Mouse (Mus musculus): ENCODE results near the gene Ftl1.

Ftl1 gene

DNA sequence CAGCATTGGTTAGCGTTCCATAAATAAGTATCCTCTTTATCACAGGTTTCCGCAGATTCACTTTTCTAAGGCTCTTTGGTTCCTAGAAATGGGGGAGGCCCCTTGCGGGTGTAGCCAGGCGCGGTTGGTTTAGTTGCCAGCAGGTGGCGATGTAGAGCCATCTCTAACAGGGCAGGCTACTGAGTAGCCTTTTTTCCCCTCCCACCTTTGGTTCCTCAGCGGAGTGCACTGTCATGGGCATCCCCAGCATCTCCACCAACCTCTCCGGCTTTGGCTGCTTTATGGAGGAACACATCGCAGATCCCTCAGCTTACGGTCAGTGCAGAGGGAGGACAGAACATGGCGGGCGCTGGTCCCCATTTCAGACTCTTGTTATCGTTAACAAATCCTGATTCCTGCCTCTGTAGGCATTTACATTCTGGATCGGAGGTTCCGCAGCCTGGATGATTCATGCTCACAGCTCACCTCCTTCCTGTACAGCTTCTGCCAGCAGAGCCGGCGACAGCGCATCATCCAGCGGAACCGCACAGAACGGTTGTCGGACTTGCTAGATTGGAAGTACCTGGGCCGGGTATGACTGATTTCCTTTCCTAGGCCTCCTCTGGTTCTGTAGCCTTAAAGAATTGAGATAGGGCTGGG lies 8.2 kb downstream of the Ftl1 start:
- peak; percentile 74 to 76 for DNase-seq (ENCODE audit: low spot score in 2 of 2)

DNA sequence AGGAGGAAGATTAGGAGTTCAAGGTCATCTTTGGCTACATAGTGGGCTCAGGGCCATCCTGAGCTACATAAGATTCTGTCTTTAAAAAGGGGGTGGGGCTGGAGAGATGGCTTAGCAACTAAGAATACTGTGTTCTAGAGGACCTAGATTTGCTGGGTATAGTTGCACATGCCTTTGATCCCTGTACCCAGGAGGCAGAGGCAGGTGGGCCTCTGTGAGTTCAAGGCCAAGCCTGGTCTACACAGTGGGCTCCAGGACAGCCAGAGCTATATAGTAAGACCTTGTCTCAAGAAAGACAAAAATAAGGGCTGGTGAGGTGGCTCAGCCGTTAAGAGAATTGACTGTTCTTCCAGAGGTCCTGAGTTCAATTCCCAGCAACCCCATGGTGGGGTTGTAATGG lies 9.7 kb downstream of the Ftl1 start:
- DNase-seq (ENCODE audit: low spot score in 2 of 2): no peak

DNA sequence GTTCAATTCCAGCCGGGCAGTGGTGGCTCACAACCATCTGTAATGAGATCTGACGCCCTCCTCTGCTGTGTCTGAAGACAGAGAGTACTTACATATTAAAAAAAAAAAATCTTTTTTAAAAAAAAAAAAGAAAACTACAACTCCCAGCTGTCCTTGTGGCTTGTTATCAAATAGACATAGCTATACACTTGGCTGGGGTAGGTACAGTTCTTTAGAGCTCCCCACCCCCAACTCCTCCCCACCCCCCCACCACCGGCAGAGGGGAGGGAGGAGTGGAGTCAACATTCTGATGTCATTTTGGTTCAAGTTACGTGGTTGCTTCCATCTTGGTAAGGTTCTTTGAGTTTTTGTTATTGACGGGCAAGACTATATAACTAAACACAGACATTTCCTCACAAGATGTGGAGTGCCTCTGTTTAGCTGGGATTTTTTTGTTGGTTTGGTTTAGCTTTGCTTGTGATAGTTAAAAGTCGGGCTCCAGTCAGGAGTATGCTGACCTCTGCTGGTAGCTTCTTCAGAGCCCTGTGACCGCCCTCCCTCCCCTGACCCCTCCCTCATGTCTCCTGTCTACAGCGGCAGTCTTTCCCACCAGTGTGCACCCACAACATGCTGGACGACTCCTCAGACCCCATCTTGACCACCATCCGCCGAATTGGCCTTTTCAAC lies 12.2 kb downstream of the Ftl1 start:
- no peak for DNase-seq (ENCODE audit: low spot score in 2 of 2)

DNA sequence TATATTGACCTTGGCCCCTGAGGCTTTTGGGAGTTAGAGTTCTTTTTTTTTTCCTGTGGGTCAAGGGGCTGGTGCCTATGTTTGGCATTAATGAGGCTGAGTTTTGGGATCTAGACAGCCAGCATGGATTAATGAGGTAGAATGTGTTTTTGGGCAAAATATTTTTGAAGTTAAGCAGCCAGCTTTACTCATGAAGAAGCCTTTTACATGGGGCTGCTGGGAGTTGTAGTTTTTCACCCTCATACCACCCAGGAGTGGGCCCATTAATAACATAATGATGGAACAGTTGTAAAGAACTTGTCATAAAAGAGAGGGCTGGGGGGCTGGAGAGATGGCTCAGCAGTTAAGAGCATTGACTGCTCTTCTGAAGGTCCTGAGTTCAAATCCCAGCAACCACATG lies 13.1 kb downstream of the Ftl1 start:
- no peak for DNase-seq (ENCODE audit: low spot score in 2 of 2)

DNA sequence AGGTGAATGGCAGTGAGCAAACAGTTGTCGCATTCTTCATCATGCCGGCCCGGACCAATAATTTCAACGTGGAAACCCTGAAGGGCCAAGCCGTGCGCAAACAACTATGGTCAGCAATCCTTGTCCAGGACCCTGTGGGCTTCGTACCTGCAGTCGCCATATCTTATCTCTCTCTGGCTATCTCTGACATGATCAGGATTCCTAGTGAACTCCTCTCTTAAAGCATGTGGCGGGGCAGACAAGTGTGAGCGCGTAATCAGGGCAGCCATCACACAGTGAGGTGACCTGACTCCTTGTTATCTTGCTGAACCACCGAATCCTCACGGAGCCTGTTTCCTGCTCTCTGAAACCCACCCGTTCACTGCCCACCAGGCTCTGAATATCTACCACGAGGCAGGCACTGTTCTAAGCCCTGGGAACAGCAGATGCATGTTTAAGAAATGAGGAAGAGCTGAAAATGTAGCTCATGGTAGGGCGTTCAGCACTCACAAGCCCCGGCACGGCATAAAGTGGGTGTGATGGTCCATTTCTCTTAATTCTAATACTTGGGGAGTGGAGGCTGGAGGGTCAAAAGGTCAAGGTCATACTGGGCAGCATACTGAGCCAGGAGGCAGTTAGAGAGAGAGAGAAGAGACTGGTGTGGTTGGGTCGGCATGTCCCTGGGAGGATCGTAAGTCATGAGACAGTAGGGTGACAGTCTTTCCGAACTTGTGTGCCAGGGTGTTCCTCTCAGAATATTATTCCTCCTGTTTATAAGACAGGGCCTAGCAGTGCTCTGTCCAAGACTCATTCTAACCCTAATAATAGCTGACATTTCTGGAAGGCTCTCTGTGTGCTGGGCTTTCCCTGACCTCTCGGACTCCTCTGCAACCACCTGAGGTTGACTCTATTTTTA lies 15.9 kb downstream of the Ftl1 start:
- DNase-seq (ENCODE audit: low spot score in 2 of 2): no peak

DNA sequence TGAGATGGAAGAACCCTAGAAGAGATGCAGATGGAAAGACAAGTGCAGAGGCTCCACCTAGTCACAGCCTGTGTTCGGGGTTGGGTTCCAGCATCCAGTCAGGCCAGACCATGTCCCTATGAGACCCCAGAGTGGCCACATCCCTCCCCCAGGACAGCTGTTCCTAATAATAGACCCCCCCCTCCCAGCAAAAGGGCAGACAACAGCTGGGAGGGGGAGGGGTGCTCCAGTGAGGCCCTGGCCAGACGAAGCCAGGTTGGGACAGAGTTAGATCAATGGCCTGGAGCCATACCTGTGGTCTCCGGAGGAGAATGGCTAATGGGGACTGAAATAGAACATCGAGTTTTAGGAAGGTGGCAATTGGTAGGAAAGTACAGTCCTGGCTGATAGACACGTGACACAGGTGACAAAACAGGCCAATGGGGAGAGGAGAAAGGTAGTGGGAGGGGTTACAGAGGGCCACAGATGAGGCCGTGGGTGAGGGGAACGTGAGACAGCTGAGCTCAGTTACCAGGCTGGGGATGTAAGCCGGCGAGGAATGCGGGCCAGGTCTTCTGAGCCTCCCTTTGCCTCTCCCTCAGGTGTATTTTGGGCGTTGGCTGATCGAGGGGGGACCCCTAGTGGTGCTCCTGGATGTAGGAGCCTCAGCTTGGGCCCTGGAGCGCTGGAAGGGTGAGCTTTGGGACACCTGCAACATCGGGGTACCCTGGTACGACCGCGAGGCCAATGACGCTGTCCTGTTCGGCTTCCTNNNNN lies 22.0 kb downstream of the Ftl1 start, which contains the start of gene Ruvbl2:
TSS of gene Ruvbl2 (minus strand) at position 576 of the 756 bp plus-strand sequence.
- no peak for DNase-seq (ENCODE audit: low spot score in 2 of 2)

DNA sequence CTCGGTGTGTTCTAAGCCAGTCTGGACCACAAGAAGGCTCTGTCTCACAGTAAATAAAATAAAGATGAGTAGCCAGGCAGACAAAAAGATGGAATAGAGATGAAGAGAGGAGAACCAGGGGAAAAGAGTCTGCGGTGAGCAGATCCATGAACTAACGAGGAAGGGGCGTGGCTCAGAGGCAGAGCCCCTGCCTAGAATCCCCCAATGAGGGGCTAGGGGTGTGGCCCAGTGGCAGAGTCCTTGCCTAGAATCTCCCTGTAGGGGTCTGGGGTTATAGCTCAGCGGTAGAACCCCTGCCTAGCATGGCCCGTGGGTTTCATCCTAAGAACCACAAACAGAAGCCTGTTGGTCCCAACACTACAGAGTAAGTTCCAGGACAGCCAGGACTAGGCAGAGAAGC lies 22.6 kb downstream of the Ftl1 start:
- no peak for DNase-seq (ENCODE audit: low spot score in 2 of 2)

DNA sequence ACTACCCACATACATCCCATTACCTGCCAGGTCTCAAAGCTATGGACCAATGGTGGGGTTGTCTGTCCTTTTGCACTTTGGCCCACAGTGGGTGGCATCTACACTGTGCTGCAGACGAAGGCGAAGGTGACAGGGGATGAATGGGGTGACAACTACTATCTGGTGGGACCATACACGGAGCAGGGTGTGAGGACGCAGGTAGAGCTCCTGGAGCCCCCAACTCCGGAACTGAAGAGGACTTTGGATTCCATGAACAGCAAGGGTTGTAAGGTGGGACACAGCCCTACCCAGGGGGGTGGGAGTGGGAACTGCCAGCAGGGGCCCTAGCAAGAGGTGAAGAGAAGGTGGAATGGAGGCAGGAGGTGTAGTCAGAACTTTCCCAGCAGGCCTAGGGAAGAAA lies 23.2 kb downstream of the Ftl1 start:
- DNase-seq (ENCODE audit: low spot score in 2 of 2): no peak

DNA sequence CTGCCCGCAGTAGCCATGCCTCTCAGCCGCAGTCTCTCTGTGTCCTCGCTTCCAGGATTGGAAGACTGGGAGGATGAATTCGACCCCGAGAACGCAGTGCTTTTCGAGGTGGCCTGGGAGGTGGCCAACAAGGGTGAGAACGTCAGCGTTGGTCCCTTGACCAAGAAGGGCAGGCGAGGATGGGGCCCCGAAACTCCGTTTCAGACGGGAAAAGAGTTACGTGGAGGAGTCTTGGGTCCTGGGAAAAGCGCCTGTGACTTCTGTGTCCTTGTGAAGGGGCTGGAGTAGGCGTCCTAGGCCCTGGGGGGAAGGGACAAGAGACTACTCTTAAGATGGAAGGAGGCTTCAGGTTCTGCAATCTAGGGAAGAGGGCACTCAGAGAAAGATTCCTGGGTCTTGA lies 24.6 kb downstream of the Ftl1 start:
- DNase-seq (ENCODE audit: low spot score in 2 of 2): no peak

DNA sequence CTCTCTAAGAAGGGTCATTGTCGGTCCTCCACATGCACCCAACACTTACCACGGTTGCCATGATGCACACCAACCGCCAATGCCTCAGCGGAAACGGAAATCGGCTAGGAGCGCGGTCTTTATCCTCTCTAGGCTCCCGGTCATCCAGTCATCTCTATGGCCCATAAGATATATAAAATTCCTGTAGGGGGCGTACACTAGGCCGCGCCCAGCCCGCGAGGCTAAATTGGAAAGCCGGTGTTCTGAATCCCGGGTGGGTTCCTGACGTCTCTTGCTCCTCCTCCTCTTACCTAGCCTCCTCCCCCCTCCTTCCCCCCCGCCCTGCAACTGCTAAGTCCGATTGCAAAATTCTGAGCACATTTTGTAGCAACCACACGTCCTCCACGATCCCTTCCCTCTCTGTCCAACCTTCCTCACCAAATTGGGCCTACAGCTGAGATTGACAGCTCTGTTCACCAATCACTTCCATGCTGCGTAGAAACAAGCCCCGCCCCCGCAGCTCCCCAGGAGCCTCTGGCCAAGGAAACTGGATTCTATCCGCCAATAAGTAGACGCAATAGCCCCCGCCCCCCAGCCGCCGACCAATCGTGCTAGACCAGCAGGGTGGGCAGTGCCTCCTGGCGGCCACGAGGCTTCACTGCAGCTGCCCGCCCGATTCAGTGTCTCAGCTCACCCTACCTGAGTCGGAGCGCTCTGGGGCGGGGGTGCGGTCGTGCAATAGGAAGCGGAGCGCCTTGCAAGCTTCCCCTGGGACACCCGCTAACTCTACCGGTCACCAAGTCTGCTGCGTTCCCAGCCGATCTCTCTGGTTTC lies 25.3 kb downstream of the Ftl1 start, which contains the start of gene Gys1:
TSS of gene Gys1 (plus strand) at position 642 of the 813 bp plus-strand sequence.
- peak; percentile 99 to 100 for DNase-seq (ENCODE audit: low spot score in 2 of 2)

DNA sequence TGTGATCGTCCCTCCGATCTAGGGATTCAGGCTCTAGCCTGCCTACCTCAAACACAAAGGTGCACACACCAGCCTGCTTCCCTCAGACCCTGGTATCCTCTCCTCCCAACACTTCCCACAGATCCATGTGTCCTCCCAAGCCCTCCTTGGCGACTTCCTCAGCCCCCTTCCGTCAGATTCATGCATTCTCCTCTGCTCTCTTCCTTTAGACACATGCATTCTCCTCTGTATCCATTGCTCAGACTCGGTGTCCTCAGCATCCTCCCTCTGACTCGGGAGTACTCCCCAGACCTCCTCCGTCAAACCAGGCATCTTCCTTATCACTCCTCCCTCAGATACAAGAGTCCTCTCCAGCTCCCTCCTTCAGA lies 25.9 kb downstream of the Ftl1 start:
- no peak for DNase-seq (ENCODE audit: low spot score in 2 of 2)

DNA sequence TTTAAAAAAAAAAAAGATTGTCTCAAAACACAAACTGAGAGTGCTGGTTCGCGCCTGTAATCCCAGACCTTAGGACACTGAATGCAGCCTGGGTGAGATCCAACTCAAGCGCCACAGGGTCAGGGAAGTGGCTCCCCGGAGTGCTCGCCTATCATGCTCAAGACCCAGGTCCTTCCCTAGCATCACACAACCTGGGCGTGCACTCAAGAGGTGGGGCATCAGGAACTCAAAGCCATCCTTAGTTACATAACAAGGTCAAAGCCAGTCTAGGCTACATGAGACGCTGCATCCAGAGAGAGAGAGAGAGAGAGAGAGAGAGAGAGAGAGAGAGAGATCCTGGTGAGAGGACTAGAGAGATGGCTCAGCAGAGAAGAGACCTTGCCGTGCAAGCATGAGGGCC lies 33.1 kb downstream of the Ftl1 start:
- no peak for DNase-seq (ENCODE audit: low spot score in 2 of 2)

DNA sequence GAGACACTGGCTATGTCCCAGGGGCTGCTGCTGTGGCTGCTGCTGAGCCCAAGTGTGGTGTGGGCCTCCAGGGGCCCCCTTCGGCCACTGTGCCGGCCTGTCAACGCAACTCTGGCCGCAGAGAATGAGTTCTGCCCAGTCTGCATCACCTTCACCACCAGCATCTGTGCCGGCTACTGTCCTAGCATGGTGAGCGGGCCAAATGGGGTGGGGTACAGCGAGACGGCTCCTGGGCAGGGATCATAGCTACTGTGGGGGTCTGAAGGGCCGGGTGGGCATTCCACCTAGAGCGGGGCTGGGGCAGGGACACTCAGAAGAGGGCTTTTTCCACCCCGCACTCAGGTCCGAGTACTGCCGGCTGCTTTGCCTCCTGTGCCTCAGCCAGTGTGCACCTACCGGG lies 38.5 kb downstream of the Ftl1 start:
- DNase-seq (ENCODE audit: low spot score in 2 of 2): no peak

DNA sequence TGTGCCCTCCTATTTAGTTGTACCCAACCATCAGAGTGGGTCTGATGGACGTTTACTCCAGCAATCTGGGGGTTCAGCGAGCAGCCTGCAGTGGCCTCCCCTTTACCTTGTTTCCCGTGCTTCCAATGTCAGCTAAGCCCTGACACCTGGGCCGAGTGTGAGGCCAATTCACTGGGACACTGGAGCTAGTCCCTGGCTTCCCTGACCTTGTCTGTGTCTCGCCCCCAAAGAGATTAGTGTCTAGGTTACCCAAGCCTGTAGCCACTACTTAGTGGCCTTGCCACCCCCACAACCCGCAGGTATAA lies 39.1 kb downstream of the Ftl1 start, which contains the start of gene Lhb:
TSS of gene Lhb (plus strand) at position 206 of the 305 bp plus-strand sequence.
- DNase-seq (ENCODE audit: low spot score in 2 of 2): no peak

DNA sequence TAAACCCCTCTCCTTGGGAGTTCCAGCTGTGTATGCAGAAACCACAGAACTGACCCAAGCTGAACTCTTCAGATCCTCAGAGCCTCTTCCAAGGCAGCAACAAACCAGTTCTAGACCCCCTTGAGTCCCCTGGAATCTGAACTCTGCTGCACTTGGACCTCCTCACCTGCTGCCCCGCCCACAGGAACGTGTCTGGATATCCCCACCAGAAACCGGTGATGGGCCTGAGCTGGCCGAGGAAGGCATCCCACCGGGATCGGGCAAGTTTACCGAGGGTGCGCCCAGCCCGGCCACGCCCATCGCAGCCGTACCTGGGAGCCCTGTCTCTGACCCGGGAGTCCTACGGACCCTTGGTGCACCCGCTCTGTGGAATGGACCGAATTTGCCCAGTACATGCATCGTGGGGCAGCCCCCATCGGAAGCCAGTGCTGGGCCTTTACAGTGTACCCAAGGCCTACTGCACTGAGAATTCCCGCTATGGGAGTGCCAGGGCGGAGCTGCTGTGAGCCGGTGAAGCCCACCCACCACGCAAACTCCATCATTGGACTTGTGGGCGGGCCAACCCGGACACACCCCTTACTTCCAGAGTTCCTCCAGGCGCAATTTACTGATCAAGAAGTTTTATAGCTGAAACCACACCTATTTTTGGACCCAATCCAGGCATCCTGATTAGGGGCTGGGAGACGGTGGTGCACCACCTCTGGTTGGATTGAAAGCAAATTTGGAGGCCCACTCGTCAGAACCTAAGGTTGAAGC lies 39.6 kb downstream of the Ftl1 start:
- no peak for DNase-seq (ENCODE audit: low spot score in 2 of 2)

DNA sequence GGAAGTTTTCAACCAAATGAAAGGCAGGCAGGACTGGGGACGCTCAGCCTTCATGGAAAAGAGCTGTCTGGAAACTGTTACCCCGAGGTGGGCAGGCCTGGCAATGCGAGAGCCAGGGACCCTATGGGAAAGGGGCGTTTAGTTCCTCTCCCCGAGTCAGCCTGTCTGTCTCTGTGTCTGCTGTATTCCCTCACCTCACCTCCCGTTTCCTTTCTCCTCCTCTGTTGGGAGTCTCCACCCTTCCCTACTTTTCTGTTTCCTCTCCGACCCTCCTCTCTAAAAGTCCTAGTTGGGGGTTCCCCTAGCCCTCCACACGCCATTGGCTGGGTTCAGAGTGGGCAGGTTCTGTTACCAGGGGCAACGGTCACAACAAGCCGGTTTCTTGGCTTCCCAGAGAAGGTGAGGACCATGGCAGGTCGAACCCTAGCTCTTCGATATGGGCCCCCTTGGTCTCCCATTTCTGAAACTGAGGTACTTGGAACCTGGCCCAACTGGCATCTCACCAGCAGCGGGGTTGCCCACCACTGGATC lies 41.7 kb downstream of the Ftl1 start:
- no peak for DNase-seq (ENCODE audit: low spot score in 2 of 2)

DNA sequence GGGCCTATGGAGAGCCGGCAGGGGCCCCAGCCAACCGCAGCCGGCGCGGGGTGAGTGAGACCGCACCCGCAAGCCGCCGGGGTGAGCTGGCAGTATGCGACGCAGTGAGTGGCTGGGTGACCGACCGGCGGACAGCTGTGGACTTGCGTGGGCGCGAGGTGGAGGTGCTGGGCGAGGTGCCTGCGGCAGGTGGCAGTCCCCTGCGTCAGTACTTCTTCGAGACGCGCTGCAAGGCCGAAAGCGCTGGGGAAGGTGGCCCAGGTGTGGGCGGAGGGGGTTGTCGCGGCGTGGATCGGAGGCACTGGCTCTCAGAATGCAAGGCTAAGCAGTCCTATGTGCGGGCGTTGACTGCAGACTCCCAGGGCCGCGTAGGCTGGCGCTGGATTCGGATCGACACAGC lies 44.0 kb downstream of the Ftl1 start:
- DNase-seq (ENCODE audit: low spot score in 2 of 2): no peak

DNA sequence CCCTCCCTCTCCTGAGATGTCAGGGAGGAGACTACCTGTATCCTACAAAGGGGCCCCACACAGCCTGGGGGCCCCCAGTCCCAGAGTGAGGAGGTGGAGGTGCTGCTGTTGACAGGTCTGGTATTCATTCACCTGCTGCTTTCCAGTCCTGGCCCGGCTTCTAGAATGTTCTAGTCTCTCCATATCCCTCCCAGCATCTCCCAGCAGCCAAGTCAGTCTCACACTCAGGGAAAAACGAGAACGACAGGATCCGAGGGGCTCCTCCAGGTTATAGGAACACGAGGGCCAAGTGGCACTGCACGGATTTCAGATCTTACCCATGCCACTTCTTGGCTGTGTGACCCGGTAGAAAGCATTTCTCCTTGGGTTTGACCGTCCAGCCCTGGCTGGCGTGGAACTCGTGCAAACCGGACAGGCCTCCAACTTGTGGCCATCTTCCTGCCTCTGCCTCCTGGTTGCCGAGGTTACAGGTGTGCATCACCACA lies 44.9 kb downstream of the Ftl1 start:
- no peak for DNase-seq (ENCODE audit: low spot score in 2 of 2)

DNA sequence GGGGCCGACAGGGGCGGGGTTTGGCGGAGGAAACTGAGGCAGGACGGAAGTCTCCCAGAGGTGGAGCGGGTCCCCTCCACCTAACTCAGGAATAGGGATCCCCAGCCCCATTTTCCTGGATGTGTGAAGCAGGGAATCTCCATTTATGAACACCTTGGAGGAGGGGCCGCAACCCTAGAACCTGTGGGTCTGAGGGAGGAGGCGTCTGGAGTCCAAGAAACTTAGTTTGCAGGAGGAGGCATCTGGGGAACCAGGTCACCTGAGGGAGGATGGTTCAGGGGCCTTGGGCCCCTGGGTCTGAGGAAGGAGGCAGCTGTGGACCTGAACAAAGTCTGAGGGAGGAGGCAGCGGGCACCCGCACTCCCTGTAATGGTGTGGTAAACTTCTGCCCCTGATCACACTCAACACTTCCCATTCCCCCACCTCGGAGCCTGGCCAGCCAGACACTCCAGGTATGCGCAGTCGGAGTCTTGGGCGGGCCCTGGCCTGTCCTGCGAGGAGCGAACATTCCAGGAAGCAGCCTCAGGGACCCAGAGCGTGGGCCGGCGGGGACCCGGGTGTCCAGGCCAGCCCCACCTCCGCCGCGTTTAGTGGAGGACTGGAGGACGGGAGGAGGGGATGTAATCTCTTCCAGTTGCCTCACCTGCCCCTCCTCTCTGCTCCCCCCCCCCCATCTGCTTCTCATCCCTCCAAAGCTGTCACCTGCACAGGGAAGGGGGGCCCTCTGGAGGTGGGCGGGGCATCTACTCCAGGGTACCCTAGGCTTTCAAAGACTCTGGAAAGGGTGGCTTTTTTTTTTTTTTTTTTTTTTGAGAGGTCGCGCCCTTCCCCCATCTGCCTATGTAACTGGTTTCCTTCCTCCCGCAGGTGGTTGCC lies 45.6 kb downstream of the Ftl1 start:
- no peak for DNase-seq (ENCODE audit: low spot score in 2 of 2)

Measured in heart, adult 9 months (tissue).